Mouse (Mus musculus): ENCODE measurements around the gene Catsper3.

- no peak for TF ChIP-seq TAL1 (IDR thresholded peaks at IDR 0.05; ENCODE audit: low read length)
- TF ChIP-seq GATA1 (IDR thresholded peaks at IDR 0.05; ENCODE audit: low read length): no peak
Measured at GRCm38 (mm10) chr13:55828141-55829017, 44.0 kb downstream of the Catsper3 start.
